Mouse (Mus musculus) cerebellum, adult 11 months (tissue): ENCODE data around the gene Cd6.

Source experiments
- DNase-seq: peaks from one replicate; pipeline ENCODE4 v3.0.0; 2022

Gene Cd6

GRCm38 (mm10) chr19:10759983-10760831 is 69.7 kb downstream of the Cd6 start:
- DNase-seq = peak; percentile 68

GRCm38 (mm10) chr19:10759525-10759924 is 70.3 kb downstream of the Cd6 start:
- DNase-seq = no peak

DNA sequence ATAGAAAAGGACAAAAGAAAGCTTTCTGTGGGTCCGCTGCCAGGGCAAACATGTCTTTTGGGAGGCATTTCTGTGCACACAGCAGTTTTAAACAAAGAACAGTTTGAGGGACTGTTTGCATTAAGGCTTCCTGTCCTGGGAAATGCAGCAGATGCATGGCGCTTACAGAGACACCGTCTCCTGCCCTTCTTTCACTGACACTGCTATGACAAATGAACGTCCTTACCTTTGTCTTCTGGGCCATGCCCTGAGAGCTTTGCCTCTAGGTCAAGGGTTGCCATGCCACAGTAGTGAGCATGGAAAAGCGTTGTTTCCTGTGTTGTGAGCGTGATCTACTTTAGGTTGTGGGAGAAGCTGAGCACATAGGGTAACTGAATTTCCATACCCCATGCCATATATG is 71.2 kb downstream of the Cd6 start:
- no peak for DNase-seq

- peak; percentile 58 for DNase-seq
These were observed 72.3 kb downstream of the Cd6 start for GRCm38 (mm10) chr19:10757526-10757925.

- DNase-seq = no peak
These were observed 72.7 kb downstream of the Cd6 start for GRCm38 (mm10) chr19:10757125-10757524.

DNA sequence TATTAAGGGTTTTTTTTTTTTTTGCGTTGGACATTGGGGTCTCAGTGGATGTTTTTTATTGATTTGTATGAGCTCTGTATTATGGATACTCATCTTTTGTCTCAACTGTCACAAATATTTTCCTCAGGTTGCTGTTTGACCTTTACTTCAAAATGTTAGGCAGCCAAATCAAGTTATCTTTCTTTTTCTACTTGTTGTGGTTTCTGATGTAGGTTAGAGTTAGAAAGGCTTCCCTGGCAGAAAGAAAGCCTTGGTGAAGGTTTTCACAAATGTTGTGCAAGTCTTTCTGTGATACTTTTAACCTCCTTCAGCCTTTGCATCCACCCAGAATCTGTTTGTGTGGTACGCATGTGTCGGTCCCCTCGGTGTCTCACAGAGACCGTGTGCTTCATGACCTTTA is 77.2 kb downstream of the Cd6 start:
- DNase-seq = no peak

DNA sequence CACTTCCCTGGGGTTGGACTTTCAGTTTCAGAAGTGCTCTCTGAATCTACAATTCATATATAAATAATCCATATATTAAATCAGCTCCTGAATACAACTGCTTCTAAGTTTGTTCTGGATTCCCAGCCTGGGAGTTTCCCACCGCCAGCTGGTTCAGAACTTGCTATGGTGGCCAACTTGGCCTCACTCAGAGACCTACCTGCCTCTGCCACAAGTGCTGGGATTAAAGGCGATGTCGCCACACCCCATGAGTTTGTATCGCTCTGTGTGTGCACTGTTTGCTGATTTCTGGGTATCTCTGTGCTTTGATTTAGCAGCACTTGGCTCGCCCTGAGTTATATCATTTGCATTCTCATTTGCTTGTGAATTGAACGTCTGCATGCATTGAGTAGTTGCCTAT is 77.8 kb downstream of the Cd6 start:
- no peak for DNase-seq

DNA sequence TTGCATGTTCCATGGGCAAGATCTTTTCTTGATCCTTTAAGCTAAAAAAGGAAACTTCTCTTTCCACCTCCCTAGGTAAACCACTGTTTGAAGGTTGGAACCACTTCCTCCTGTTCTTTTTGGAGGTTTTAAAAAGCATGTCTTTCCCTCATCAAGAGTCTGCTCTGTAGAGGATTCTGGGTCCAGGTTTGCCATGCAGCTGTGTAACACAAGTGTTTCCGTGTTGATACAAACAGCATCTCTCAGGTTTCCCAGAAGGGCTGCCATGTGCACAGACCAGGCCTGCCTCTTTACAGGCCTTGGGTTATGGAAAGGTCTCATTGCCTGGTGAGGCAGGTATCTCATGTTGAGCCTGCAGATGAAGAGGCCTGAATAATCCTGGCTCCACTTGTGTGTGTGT is 78.3 kb downstream of the Cd6 start:
- DNase-seq = no peak

GRCm38 (mm10) chr19:10750161-10750560 is 79.7 kb downstream of the Cd6 start:
- no peak for DNase-seq

- DNase-seq = no peak
These were observed 80.6 kb downstream of the Cd6 start for GRCm38 (mm10) chr19:10749295-10749694.

DNA sequence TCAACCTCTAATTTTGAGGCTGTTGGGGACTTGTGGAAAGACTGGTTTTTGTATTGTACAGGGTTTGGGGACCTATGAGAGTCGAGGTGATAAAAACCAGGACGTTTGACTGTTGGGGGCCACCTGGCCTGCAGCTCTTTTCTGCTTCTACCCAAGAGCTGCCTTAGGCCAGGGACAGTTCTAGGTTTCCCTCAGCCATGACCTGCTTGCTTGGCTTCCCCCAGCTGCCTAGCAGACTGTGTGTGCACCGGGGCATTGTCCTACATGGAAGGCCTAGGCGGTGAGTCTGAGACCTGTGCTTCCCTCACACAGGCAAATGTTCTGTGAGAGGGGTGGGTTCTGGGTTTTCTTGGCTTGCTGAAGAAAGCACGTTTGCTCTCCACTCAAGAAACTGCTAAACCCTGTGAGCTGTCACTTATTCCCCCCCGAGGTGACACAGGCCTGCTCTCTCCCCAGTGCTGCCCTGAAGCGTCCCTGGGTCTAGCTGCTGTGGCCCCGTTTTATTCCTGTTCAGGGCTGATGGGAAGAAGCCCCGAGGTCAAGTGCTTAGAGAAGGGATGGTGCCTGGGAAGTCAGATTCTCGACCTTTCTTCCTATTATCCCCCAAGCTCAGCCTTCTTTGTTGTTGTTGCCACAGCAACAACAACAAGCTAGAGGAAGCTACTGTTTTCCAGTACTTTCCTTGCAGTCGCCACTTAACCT is 81.3 kb downstream of the Cd6 start:
- no peak for DNase-seq

- no peak for DNase-seq
These were observed 82.1 kb downstream of the Cd6 start for GRCm38 (mm10) chr19:10747718-10748117.

DNA sequence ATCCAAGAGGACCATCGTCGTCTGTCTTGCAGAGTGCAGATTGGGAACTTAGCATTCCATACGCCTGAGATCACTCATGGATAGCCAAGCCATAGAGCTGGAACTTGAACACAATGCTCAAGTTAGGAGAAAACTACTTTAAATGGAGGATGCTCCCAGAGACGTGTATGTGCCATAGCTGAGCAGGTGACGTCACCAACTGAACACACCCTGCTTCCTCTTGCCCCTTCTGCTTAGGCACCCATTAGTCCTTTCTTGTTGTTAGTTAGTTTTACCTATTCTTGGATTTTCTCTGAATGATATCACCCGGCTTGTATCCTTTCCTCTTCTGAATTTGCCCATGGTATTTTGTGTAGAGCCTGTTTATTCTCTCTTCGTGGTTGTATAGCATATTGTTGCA is 82.7 kb downstream of the Cd6 start:
- no peak for DNase-seq

GRCm38 (mm10) chr19:10742565-10742964 is 87.3 kb downstream of the Cd6 start:
- no peak for DNase-seq

GRCm38 (mm10) chr19:10742145-10742544 is 87.7 kb downstream of the Cd6 start:
- DNase-seq = no peak

DNA sequence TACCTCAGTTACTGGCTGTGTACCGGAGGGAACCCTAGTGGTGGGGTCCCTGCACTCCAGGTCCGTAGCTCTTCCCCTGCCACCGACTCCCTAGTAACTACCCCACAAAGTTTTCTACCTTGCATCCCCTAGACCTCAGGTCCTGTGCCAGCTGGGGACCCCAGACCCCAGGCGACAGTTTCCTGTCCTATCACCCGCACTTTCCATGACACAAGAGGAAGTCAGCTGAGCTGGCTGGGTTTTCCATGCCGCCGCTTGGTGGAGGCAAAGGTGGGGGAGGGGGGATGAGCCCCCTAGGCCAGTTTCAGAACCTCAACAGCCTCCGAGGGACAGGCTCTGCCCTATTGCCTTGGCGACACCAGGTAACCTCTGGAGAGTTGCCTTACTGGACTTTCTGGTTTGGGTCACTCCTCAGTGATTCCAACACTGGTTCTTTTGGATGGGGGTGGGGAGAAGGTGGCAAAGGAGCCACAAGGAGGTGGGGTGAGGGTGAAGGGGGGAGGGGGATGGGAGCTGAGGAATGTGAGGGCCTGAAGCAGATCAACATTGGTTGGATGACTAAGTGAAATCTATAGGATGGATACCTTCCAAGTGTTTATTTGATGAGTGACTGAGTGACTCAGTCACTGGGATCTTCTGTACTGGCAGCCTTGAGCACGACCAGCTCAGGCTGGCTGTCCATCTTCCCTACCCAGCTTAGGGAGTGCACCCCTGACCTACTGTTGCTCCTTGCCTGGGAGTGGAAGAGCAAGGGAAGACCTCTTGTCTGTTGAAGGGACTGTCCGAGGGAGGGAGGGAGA is 89.0 kb downstream of the Cd6 start:
- DNase-seq = no peak

DNA sequence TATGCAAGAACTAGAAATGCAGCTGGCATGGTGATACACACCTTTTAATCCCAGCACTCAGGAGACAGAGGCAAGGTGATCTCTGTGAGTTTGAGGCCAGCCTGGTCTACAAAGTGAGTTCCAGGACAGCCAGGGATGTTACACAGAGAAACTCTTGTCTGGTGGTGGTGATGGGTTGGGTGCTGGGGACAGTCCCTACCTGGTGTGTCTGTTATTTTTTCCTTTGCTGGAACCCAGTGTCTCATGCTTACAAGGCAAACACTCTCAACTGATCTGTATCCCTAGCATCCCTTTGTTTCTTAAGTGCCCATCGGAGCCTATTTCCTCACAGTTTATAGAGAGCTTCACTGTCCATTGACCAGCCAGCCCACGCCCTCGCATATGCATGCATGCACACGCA is 89.9 kb downstream of the Cd6 start:
- DNase-seq = no peak
